Mouse (Mus musculus) kidney, adult 2 months (tissue): ENCODE results near the gene Cecr2. TPM values are rescaled to one million over a fixed set of nuclear protein-coding genes. Genes with fewer than 3 reads are reported as not detected.
"Not testable (repeated sequence)": the region's sequence is repeated elsewhere in the genome, so short reads cannot be mapped to it uniquely, and the experiment has no call there.

ENCODE experiments used
- DNase-seq: peaks from one replicate; pipeline ENCODE4 v3.0.0; 2021
- H3K27ac ChIP-seq: fragments of 200-500 bp; 2 replicates; pipeline ENCODE4 v1.5.1; 2012; ENCODE audit warnings: low read depth, low read length, control low read depth, inconsistent platforms; ENCODE audit not compliant: insufficient read depth
- H3K27me3 ChIP-seq: fragments of 200-500 bp; replicated peaks from 2 replicates; pipeline ENCODE4 v1.6.1; 2012; ENCODE audit warnings: mild to moderate bottlenecking, moderate library complexity, low read length, inconsistent platforms; ENCODE audit not compliant: control insufficient read depth, insufficient read depth
- H3K36me3 ChIP-seq: fragments of 200-500 bp; 2 replicates; pipeline ENCODE4 v1.6.1; 2012; ENCODE audit warnings: mild to moderate bottlenecking, moderate library complexity, low read length, inconsistent platforms; ENCODE audit not compliant: control insufficient read depth, insufficient read depth
- H3K4me1 ChIP-seq: fragments of 200-500 bp; 2 replicates; pipeline ENCODE4 v1.6.1; 2011; ENCODE audit warnings: low read length; ENCODE audit not compliant: control insufficient read depth, insufficient read depth
- H3K4me3 ChIP-seq: fragments of 200-500 bp; 2 replicates; pipeline ENCODE4 v1.5.1; 2011; ENCODE audit warnings: mild to moderate bottlenecking, low read depth, low read length, control low read depth; ENCODE audit not compliant: insufficient read depth
- CTCF ChIP-seq: fragments of 200-500 bp; conservative IDR thresholded peaks from 2 replicates; pipeline ENCODE4 v1.5.1; 2011; ENCODE audit warnings: low read depth, mild to moderate bottlenecking, control low read depth, low read length, moderate library complexity, mixed read lengths; ENCODE audit not compliant: insufficient read depth, insufficient read length
- POLR2A ChIP-seq: fragments of 200-500 bp; IDR thresholded peaks from one replicate; pipeline ENCODE4 v1.6.1; 2011; ENCODE audit warnings: low read depth, low read length, control low read depth
- WGBS: fragments of 180-500 bp; shearing (Covaris S2); methylation state at CpG from one replicate; pipeline ENCODE4 v1.1.7; 2018; 5-methylcytosine and 5-hydroxymethylcytosine counted together
- polyA plus RNA-seq: library from polyadenylated mRNA; depleted of rRNA; stranded (reverse); fragments of >200 nt; gene quantifications from 2 replicates; pipeline ENCODE4 v1.2.3, GENCODE M21; 2012

The Cecr2 gene
- polyA plus RNA-seq, 1 experiment = 4.4 TPM

GRCm38 (mm10) chr6:120628963-120629362 lies 37.2 kb upstream of the Cecr2 start:
- WGBS = 76% methylated on average over 2 of the region's 2 CpGs
- Histone ChIP-seq H3K27me3 (no peaks in the 10 kb centered on the region), H3K4me3 (no peak overlapping the region), H3K4me1 (no peaks in the 10 kb centered on the region), H3K27ac (no peak overlapping the region), H3K36me3 (no peaks in the 10 kb centered on the region)
- TF ChIP-seq CTCF = no peak
- TF ChIP-seq POLR2A = no peak
- peak; percentile 14 for DNase-seq

GRCm38 (mm10) chr6:120635391-120636028 lies 30.7 kb upstream of the Cecr2 start:
- H3K36me3 ChIP-seq = no peaks in the 10 kb centered on the region
- H3K4me1 ChIP-seq = no peaks in the 10 kb centered on the region
- H3K27me3 ChIP-seq = no peaks in the 10 kb centered on the region
- TF ChIP-seq CTCF = no peak
- peak; percentile 10 for DNase-seq
- 63% methylated on average over 8 of the region's 8 CpGs for WGBS
- H3K4me3 ChIP-seq = no peak overlapping the region
- no peak overlapping the region for H3K27ac ChIP-seq

DNA sequence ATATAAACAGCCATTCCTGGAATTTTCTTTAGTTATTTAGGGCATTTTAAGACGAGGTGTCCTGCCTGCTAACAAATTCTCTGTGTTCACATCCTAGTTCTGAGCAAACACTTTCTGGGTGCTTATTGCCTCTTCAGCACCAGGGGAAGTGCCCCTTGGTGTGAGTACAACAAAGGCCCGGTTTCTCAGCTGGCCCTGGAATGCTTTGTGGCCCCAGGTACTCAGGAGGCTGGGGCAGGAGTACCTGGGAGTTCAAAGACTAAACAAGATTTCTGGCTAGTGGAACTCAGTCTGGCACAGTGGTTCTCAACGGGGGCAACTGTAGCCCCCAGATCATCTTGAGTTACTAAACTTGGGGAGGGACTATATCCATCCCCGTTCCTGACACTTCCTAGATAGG lies 26.6 kb upstream of the Cecr2 start:
- H3K27me3 ChIP-seq = no peaks in the 10 kb centered on the region
- H3K27ac ChIP-seq = no peak overlapping the region
- TF ChIP-seq CTCF (no peak), POLR2A (no peak)
- 63% methylated on average over 4 of the region's 4 CpGs for WGBS
- peaks cover 8% of the 10 kb centered on the region; the same call in 1 of the 2 replicates for H3K4me1 ChIP-seq
- DNase-seq = no peak
- no peak overlapping the region for H3K4me3 ChIP-seq
- H3K36me3 ChIP-seq = no peaks in the 10 kb centered on the region

GRCm38 (mm10) chr6:120641866-120642378 lies 24.2 kb upstream of the Cecr2 start:
- Histone ChIP-seq H3K27ac (no peak overlapping the region), H3K36me3 (no peaks in the 10 kb centered on the region), H3K4me3 (no peak overlapping the region), H3K4me1 (peaks cover 8% of the 10 kb centered on the region; the same call in 1 of the 2 replicates), H3K27me3 (no peaks in the 10 kb centered on the region)
- 85% methylated on average over 11 of the region's 11 CpGs for WGBS
- DNase-seq = no peak
- no peak for TF ChIP-seq POLR2A
- TF ChIP-seq CTCF = no peak

- 35% methylated on average over 7 of the region's 7 CpGs for WGBS
- Histone ChIP-seq H3K4me3 (no peak overlapping the region), H3K27ac (no peak overlapping the region), H3K36me3 (no peaks in the 10 kb centered on the region), H3K27me3 (no peaks in the 10 kb centered on the region), H3K4me1 (peaks cover 8% of the 10 kb centered on the region; the same call in 1 of the 2 replicates)
- peak; percentile 71 for DNase-seq
- TF ChIP-seq CTCF (no peak), POLR2A (no peak)
Measured at GRCm38 (mm10) chr6:120643776-120644175, 22.4 kb upstream of the Cecr2 start.

- 64% methylated on average over 23 of the region's 23 CpGs for WGBS
- H3K4me3 ChIP-seq = no peak overlapping the region
- H3K36me3 ChIP-seq = no peaks in the 10 kb centered on the region
- DNase-seq = no peak
- H3K4me1 ChIP-seq = peaks cover 8% of the 10 kb centered on the region; the same call in 1 of the 2 replicates
- no peaks in the 10 kb centered on the region for H3K27me3 ChIP-seq
- H3K27ac ChIP-seq = peak overlapping the region; percentile 60; the same call in 1 of the 2 replicates
- TF ChIP-seq CTCF = no peak
- TF ChIP-seq POLR2A = no peak
Measured at GRCm38 (mm10) chr6:120644346-120645299, 21.5 kb upstream of the Cecr2 start.

DNA sequence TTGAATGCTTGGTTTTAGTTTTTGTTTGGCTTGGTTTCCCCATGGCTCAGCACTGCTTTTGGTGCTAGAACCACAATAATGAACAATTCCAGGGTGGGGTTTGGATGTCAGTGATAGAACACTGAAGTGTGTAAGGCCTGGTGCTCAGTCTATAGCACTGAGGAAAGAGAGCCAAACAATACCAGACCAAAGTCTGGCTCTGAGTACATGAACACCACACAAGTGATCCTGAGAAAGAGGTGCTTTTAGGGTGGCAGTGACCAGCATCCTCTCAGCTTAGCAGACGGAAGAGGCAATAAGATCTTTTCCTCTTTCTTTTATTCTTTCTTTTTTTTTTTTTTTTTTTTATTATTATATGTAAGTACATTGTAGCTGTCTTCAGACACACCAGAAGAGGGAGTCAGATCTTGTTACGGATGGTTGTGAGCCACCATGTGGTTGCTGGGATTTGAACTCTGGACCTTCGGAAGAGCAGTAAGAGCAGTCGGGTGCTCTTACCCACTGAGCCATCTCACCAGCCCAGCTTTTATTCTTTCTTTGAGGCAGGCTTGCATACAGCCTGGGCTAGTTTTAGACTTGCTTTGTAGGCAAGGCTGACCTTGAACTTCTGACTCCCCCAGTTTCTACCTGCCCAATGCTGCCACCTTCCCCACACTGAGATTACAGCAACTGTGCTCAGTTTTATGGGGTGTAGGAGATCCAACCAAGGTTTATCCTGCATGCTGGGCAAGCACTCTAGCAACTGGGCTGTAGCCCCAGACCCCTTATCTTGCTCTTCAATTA lies 18.7 kb upstream of the Cecr2 start:
- 91% methylated on average over 4 of the region's 4 CpGs for WGBS
- H3K27me3 ChIP-seq, H3K4me3 ChIP-seq, DNase-seq, H3K36me3 ChIP-seq, H3K4me1 ChIP-seq, H3K27ac ChIP-seq: not testable (repeated sequence)
